Mouse (Mus musculus): ENCODE measurements around the gene Slc32a1.

GRCm38 (mm10) chr2:158593371-158593770, 17.2 kb upstream of the Slc32a1 start:
- TF ChIP-seq CTCF (IDR thresholded peaks at IDR 0.05; ENCODE audit: borderline replicate concordance, extremely low read depth, insufficient read depth, insufficient read length) = no peak
- TF ChIP-seq POLR2A (IDR thresholded peaks at IDR 0.05; ENCODE audit: borderline replicate concordance, extremely low read depth, insufficient read depth, insufficient read length, poor library complexity, severe bottlenecking) = no peak
